In genomic region chr2:79038624-79039023, GRCm38 (mm10) we compare ENCODE assay signal across 19 mouse cellular contexts.
DNase-seq lines count a peak whose midpoint lies in the region; ATAC-seq lines count a peak whose summit lies in the region.
"Had no signal": no experiment of that assay in that cellular context is flagged by ENCODE, and none has a peak within 500 bp of the region (broad histone marks: within the 10 kb centered on the region; RNA-seq: fewer than 3 reads in every experiment).

No protein-coding gene starts in this region.

- H3K27me3 ChIP-seq in forebrain, embryonic 12.5 days: no peaks in the 10 kb centered on the region
- no peaks in the 10 kb centered on the region for H3K27me3 ChIP-seq in forebrain, embryonic 15.5 days
- no peaks in the 10 kb centered on the region for H3K27me3 ChIP-seq in midbrain, embryonic 12.5 days
- H3K27me3 ChIP-seq in midbrain, embryonic 14.5 days (ENCODE audit: control insufficient read depth, insufficient read depth, low read length): no peaks in the 10 kb centered on the region
- H3K27me3 ChIP-seq: heart, embryonic 13.5 days; liver, embryonic 12.5 days had no signal

- 16% methylated on average over 5 of the region's 5 CpGs for WGBS in forebrain, embryonic 12.5 days
- WGBS in forebrain, embryonic 15.5 days: 24% methylated on average over 5 of the region's 5 CpGs
- WGBS in midbrain, embryonic 12.5 days: 27% methylated on average over 5 of the region's 5 CpGs
- WGBS in midbrain, embryonic 14.5 days: 31% methylated on average over 5 of the region's 5 CpGs

- H3K9me3 ChIP-seq in forebrain, embryonic 12.5 days: no peaks in the 10 kb centered on the region
- no peaks in the 10 kb centered on the region for H3K9me3 ChIP-seq in forebrain, embryonic 15.5 days
- H3K9me3 ChIP-seq in midbrain, embryonic 12.5 days: no peaks in the 10 kb centered on the region
- H3K9me3 ChIP-seq in midbrain, embryonic 14.5 days (ENCODE audit: control insufficient read depth, low read length): no peaks in the 10 kb centered on the region
- H3K9me3 ChIP-seq: heart, embryonic 13.5 days; limb, embryonic 10.5 days; liver, embryonic 12.5 days had no signal

- no peak for DNase-seq in midbrain, embryonic 14.5 days
- peak; percentile 42 for DNase-seq in embryo, embryonic 10 days (ENCODE audit: low spot score)
- DNase-seq in mesoderm, embryonic 11.5 days (ENCODE audit: low read depth, low spot score): peak; percentile 44
- DNase-seq in right cerebral cortex, postnatal 4 days: no peak
- DNase-seq in layer of hippocampus, postnatal 36 days: no peak
- DNase-seq: B cell, adult 2 months; cerebellum, adult 11 months; gastrocnemius, postnatal 36 days; heart, postnatal 4 days; kidney, adult 18-20 months; kidney, postnatal 4 days; spleen, adult 18-20 months; thymus, postnatal 25 days had no signal

- H3K4me2 ChIP-seq in forebrain, embryonic 12.5 days: no peak overlapping the region
- H3K4me2 ChIP-seq in forebrain, embryonic 15.5 days (replicated peaks): no peak overlapping the region
- H3K4me2 ChIP-seq in midbrain, embryonic 12.5 days (replicated peaks): no peak overlapping the region
- H3K4me2 ChIP-seq in midbrain, embryonic 14.5 days (ENCODE audit: low read length): no peak overlapping the region
- H3K4me2 ChIP-seq: heart, embryonic 13.5 days; liver, embryonic 12.5 days had no signal

- H3K9ac ChIP-seq in forebrain, embryonic 12.5 days: no peak overlapping the region
- H3K9ac ChIP-seq in forebrain, embryonic 15.5 days (replicated peaks): no peak overlapping the region
- no peak overlapping the region for H3K9ac ChIP-seq in midbrain, embryonic 12.5 days (replicated peaks)
- no peak overlapping the region for H3K9ac ChIP-seq in midbrain, embryonic 14.5 days (replicated peaks; ENCODE audit: low read length)
- H3K9ac ChIP-seq: heart, embryonic 13.5 days; liver, embryonic 12.5 days had no signal

- H3K4me3 ChIP-seq in forebrain, embryonic 12.5 days (replicated peaks): no peak overlapping the region
- no peak overlapping the region for H3K4me3 ChIP-seq in forebrain, embryonic 15.5 days
- H3K4me3 ChIP-seq in midbrain, embryonic 12.5 days: no peak overlapping the region
- no peak overlapping the region for H3K4me3 ChIP-seq in midbrain, embryonic 14.5 days (replicated peaks; ENCODE audit: low read depth, low read length)
- H3K4me3 ChIP-seq: heart, embryonic 13.5 days; limb, embryonic 10.5 days; liver, embryonic 12.5 days had no signal

- peak; percentile 55; the same call in 1 of the 2 replicates for ATAC-seq in forebrain, embryonic 12.5 days (ENCODE audit: low FRiP score)
- ATAC-seq in forebrain, embryonic 15.5 days (replicated peaks): no peak
- ATAC-seq in midbrain, embryonic 12.5 days (ENCODE audit: low FRiP score, low read depth): 0 out of 2 replicates have a peak, but pooled peaks have one; percentile 52
- ATAC-seq in midbrain, embryonic 14.5 days (ENCODE audit: low FRiP score, low TSS enrichment): no peak; the same call in 1 of the 2 replicates
- ATAC-seq: liver, embryonic 12.5 days had no signal

- H3K4me1 ChIP-seq in forebrain, embryonic 12.5 days: peaks cover 9% of the 10 kb centered on the region
- H3K4me1 ChIP-seq in forebrain, embryonic 15.5 days: no peaks in the 10 kb centered on the region
- H3K4me1 ChIP-seq in midbrain, embryonic 12.5 days: peaks cover 9% of the 10 kb centered on the region
- no peaks in the 10 kb centered on the region for H3K4me1 ChIP-seq in midbrain, embryonic 14.5 days (ENCODE audit: control insufficient read depth, insufficient read depth, low read length)
- H3K4me1 ChIP-seq: limb, embryonic 10.5 days; liver, embryonic 12.5 days had no signal

- no peak overlapping the region for H3K27ac ChIP-seq in forebrain, embryonic 12.5 days
- no peak overlapping the region for H3K27ac ChIP-seq in forebrain, embryonic 15.5 days (replicated peaks)
- no peak overlapping the region for H3K27ac ChIP-seq in midbrain, embryonic 12.5 days (replicated peaks)
- no peak overlapping the region for H3K27ac ChIP-seq in midbrain, embryonic 14.5 days (replicated peaks; ENCODE audit: low read depth, low read length)
- H3K27ac ChIP-seq: heart, embryonic 13.5 days; limb, embryonic 10.5 days; liver, embryonic 12.5 days had no signal

- no peaks in the 10 kb centered on the region for H3K36me3 ChIP-seq in forebrain, embryonic 12.5 days (replicated peaks)
- no peaks in the 10 kb centered on the region for H3K36me3 ChIP-seq in forebrain, embryonic 15.5 days
- no peaks in the 10 kb centered on the region for H3K36me3 ChIP-seq in midbrain, embryonic 12.5 days
- no peaks in the 10 kb centered on the region for H3K36me3 ChIP-seq in midbrain, embryonic 14.5 days (ENCODE audit: control insufficient read depth, insufficient read depth, low read length)
- H3K36me3 ChIP-seq: heart, embryonic 13.5 days; limb, embryonic 10.5 days; liver, embryonic 12.5 days had no signal

Comparison
In these comparisons a context has a peak if more than half of its experiments do, and no peak if none do; other contexts are left out.
1. ATAC-seq: peak in forebrain, embryonic 12.5 days (single experiment) and midbrain, embryonic 12.5 days (single experiment); none in forebrain, embryonic 15.5 days (single experiment) and midbrain, embryonic 14.5 days (single experiment).
2. DNase-seq: peak in embryo, embryonic 10 days (single experiment) and mesoderm, embryonic 11.5 days (single experiment); none in midbrain, embryonic 14.5 days (single experiment), right cerebral cortex, postnatal 4 days (single experiment) and layer of hippocampus, postnatal 36 days (0 of 2).